Mouse (Mus musculus) forebrain, embryonic 16.5 days (tissue): ENCODE results near the gene Olfr68. TPM values are rescaled to one million over a fixed set of nuclear protein-coding genes. Genes with fewer than 3 reads are reported as not detected.
"Not testable (repeated sequence)": the region's sequence is repeated elsewhere in the genome, so short reads cannot be mapped to it uniquely, and the experiment has no call there.

Experiments
- ATAC-seq: fragments of 200-750 bp; cut with Nextera tagmentation; 2 replicates; pipeline ENCODE4 v1.8.0; 2017; ENCODE audit warnings: mild to moderate bottlenecking, moderate library complexity
- H3K27ac ChIP-seq: fragments of 300-500 bp; sonication (generic); 2 replicates; pipeline ENCODE4 v1.5.1; 2014; ENCODE audit warnings: low read length, control low read depth
- H3K27me3 ChIP-seq: fragments of 300-500 bp; sonication (generic); replicated peaks from 2 replicates; pipeline ENCODE4 v1.6.1; 2014; ENCODE audit warnings: low read length; ENCODE audit not compliant: control insufficient read depth, insufficient read depth
- H3K36me3 ChIP-seq: fragments of 300-500 bp; sonication (generic); 2 replicates; pipeline ENCODE4 v1.6.1; 2014; ENCODE audit not compliant: control insufficient read depth, insufficient read depth
- H3K4me1 ChIP-seq: fragments of 300-500 bp; sonication (generic); replicated peaks from 2 replicates; pipeline ENCODE4 v1.6.1; 2014; ENCODE audit warnings: low read length; ENCODE audit not compliant: control insufficient read depth, insufficient read depth
- H3K4me2 ChIP-seq: fragments of 300-500 bp; sonication (generic); 2 replicates; pipeline ENCODE4 v1.6.1; 2014; ENCODE audit warnings: mild to moderate bottlenecking, low read length, control low read depth
- H3K4me3 ChIP-seq: fragments of 300-500 bp; sonication (generic); replicated peaks from 2 replicates; pipeline ENCODE4 v1.5.1; 2014; ENCODE audit warnings: mild to moderate bottlenecking, low read length, control low read depth
- H3K9ac ChIP-seq: fragments of 300-500 bp; sonication (generic); replicated peaks from 2 replicates; pipeline ENCODE4 v1.6.1; 2014; ENCODE audit warnings: low read depth, low read length, control low read depth
- H3K9me3 ChIP-seq: fragments of 300-500 bp; sonication (generic); 2 replicates; pipeline ENCODE4 v1.6.1; 2016; ENCODE audit warnings: low read length; ENCODE audit not compliant: control insufficient read depth
- WGBS: fragments of 180-500 bp; shearing (Covaris S2); extraction: QIAGEN DNeasy Blood & Tissue Kit; methylation state at CpG from one replicate; pipeline ENCODE4 v1.1.7; 2014; 5-methylcytosine and 5-hydroxymethylcytosine counted together
- polyA plus RNA-seq: library from polyadenylated mRNA; unstranded; fragments of >200 nt; fragmentation: Nextera tagmentation; extraction: Ambion mirVana; gene quantifications from 2 replicates; pipeline ENCODE4 v1.2.1, GENCODE M21; 2015

Olfr68 gene
- polyA plus RNA-seq, 1 experiment from 2014 or later, result not detected

- H3K4me3 ChIP-seq, result no peak within 1 kb of the TSS
- H3K4me2 ChIP-seq, result no peak within 1 kb of the TSS
- H3K9me3 ChIP-seq, result no peaks in the 10 kb centered on the region
- no peaks in the 10 kb centered on the region for H3K36me3 ChIP-seq
- 74% methylated on average over 3 of the region's 3 CpGs for WGBS
- ATAC-seq, result no peak
- no peak within 1 kb of the TSS for H3K9ac ChIP-seq
- no peaks in the 10 kb centered on the region for H3K27me3 ChIP-seq
- no peak within 1 kb of the TSS for H3K27ac ChIP-seq
- H3K4me1 ChIP-seq, result no peaks in the 10 kb centered on the region
Measured at GRCm38 (mm10) chr7:103791721-103792120, 12.2 kb upstream of the Olfr68 start, which contains the start of gene Olfr67. Gene Olfr67 (minus strand): TSS chr7:103791821.

- not testable (repeated sequence) for H3K4me3 ChIP-seq, H3K27ac ChIP-seq, ATAC-seq, H3K27me3 ChIP-seq, H3K9ac ChIP-seq, H3K4me1 ChIP-seq, H3K36me3 ChIP-seq, H3K9me3 ChIP-seq, H3K4me2 ChIP-seq
- WGBS, result 86% methylated on average over 4 of the region's 4 CpGs
Measured at GRCm38 (mm10) chr7:103777652-103778051, 1.8 kb downstream of the Olfr68 start.

GRCm38 (mm10) chr7:103771494-103771893 lies 8.0 kb downstream of the Olfr68 start, which contains the start of gene Olfr69:
Gene Olfr69 (minus strand): TSS chr7:103771594.
- Histone ChIP-seq H3K4me1 (no peaks in the 10 kb centered on the region), H3K27ac (no peak within 1 kb of the TSS), H3K4me2 (no peak within 1 kb of the TSS), H3K4me3 (no peak within 1 kb of the TSS), H3K9me3 (no peaks in the 10 kb centered on the region), H3K27me3 (no peaks in the 10 kb centered on the region), H3K9ac (no peak within 1 kb of the TSS), H3K36me3 (no peaks in the 10 kb centered on the region)
- no peak for ATAC-seq
- WGBS, result 78% methylated on average over 2 of the region's 2 CpGs

- H3K36me3 ChIP-seq, ATAC-seq: not testable (repeated sequence)
- WGBS, result 93% methylated on average over 6 of the region's 6 CpGs
Measured at GRCm38 (mm10) chr7:103767687-103768086, 11.8 kb downstream of the Olfr68 start.

GRCm38 (mm10) chr7:103762212-103762611 lies 17.3 kb downstream of the Olfr68 start:
- H3K4me1 ChIP-seq, H3K27me3 ChIP-seq, H3K4me2 ChIP-seq, H3K27ac ChIP-seq, ATAC-seq, H3K4me3 ChIP-seq, H3K9ac ChIP-seq, H3K36me3 ChIP-seq, H3K9me3 ChIP-seq: not testable (repeated sequence)
- 89% methylated on average over 6 of the region's 6 CpGs for WGBS

More at GRCm38 (mm10) chr7:103767687-103768086, 11.8 kb downstream of the Olfr68 start:
- not testable (repeated sequence) for H3K4me3 ChIP-seq, H3K9ac ChIP-seq, H3K4me1 ChIP-seq, H3K4me2 ChIP-seq, H3K27ac ChIP-seq, H3K9me3 ChIP-seq, H3K27me3 ChIP-seq

- H3K4me1 ChIP-seq, result no peaks in the 10 kb centered on the region
- no peak within 1 kb of the TSS for H3K27ac ChIP-seq
- no peak within 1 kb of the TSS for H3K4me3 ChIP-seq
- no peaks in the 10 kb centered on the region for H3K27me3 ChIP-seq
- WGBS, result 42% methylated on average over 2 of the region's 2 CpGs
- H3K4me2 ChIP-seq, result no peak within 1 kb of the TSS
- no peak for ATAC-seq
- no peak within 1 kb of the TSS for H3K9ac ChIP-seq
- no peaks in the 10 kb centered on the region for H3K9me3 ChIP-seq
- no peaks in the 10 kb centered on the region for H3K36me3 ChIP-seq
Measured at GRCm38 (mm10) chr7:103757233-103757632, 22.3 kb downstream of the Olfr68 start, which contains the start of gene Olfr630. Gene Olfr630 (minus strand): TSS chr7:103757333.

GRCm38 (mm10) chr7:103744843-103745242 lies 34.7 kb downstream of the Olfr68 start, which contains the start of gene Olfr629:
Gene Olfr629 (minus strand): TSS chr7:103744943.
- Histone ChIP-seq H3K4me3 (no peak within 1 kb of the TSS), H3K27ac (no peak within 1 kb of the TSS), H3K4me2 (no peak within 1 kb of the TSS), H3K27me3 (no peaks in the 10 kb centered on the region), H3K4me1 (no peaks in the 10 kb centered on the region), H3K9ac (no peak within 1 kb of the TSS), H3K36me3 (no peaks in the 10 kb centered on the region), H3K9me3 (no peaks in the 10 kb centered on the region)
- ATAC-seq, result no peak
- WGBS, result 77% methylated on average over 2 of the region's 2 CpGs

- WGBS, result 86% methylated on average over 1 of the region's 1 CpGs
- Histone ChIP-seq H3K4me1 (no peaks in the 10 kb centered on the region), H3K27ac (no peak within 1 kb of the TSS), H3K9me3 (no peaks in the 10 kb centered on the region), H3K4me3 (no peak within 1 kb of the TSS), H3K9ac (no peak within 1 kb of the TSS), H3K27me3 (no peaks in the 10 kb centered on the region), H3K4me2 (no peak within 1 kb of the TSS), H3K36me3 (no peaks in the 10 kb centered on the region)
- no peak for ATAC-seq
Measured at GRCm38 (mm10) chr7:103730074-103730473, 49.4 kb downstream of the Olfr68 start, which contains the start of gene Olfr628. Gene Olfr628 (plus strand): TSS chr7:103730374.
